Mouse (Mus musculus) liver, postnatal 0 days (tissue): ENCODE results near the gene Rsph6a.

Source experiments
- CTCF ChIP-seq: sonication (generic); IDR thresholded peaks from 2 replicates; pipeline ENCODE4 v1.5.1; 2016; ENCODE audit warnings: antibody characterized with exemption, low read depth
- EP300 ChIP-seq: IDR thresholded peaks from 2 replicates; pipeline ENCODE4 v1.6.1; 2016; ENCODE audit warnings: antibody characterized with exemption, low read depth, mild to moderate bottlenecking

DNA sequence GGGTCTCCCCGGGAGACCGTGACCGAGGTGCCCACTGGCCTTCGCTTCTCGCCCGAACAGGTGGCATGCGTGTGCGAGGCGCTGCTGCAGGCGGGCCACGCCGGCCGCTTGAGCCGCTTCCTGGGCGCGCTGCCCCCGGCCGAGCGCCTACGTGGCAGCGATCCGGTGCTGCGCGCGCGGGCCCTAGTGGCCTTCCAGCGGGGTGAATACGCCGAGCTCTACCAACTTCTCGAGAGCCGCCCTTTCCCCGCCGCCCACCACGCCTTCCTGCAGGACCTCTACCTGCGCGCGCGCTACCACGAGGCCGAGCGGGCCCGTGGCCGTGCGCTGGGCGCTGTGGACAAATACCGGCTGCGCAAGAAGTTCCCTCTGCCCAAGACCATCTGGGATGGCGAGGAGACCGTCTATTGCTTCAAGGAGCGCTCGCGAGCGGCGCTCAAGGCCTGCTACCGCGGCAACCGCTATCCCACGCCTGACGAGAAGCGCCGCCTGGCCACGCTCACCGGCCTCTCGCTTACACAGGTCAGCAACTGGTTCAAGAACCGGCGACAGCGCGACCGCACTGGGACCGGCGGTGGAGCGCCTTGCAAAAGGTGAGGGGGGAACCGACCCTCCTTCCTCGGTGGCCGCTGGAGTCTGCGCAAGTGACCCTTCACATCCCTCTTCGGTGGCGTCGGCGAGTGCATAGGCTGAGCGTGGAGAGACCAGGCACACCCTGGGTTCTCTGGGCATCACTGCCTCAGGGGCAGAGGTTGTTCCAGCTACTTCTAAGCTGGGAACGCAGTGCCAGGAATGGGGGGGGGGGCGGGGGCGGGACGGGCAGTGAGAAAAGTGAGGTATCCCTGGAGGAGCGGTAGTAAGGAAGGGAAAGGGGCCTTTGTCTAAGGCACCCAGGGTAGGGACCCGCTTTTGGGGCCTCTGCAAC lies 40.6 kb downstream of the Rsph6a start:
- TF ChIP-seq CTCF (no peak), EP300 (no peak)
